Mouse (Mus musculus) neural tube, embryonic 12.5 days (tissue): ENCODE data around the gene Cyp1b1. TPM values are rescaled to one million over a fixed set of nuclear protein-coding genes. Genes with fewer than 3 reads are reported as not detected.

Experiments
- ATAC-seq: fragments of 200-750 bp; cut with Nextera tagmentation; 2 replicates; pipeline ENCODE4 v1.8.0; 2017; ENCODE audit warnings: low read depth, mild to moderate bottlenecking, moderate TSS enrichment, moderate library complexity; ENCODE audit not compliant: low FRiP score
- H3K27ac ChIP-seq: fragments of 300-500 bp; sonication (generic); 2 replicates; pipeline ENCODE4 v1.5.1; 2016
- H3K27me3 ChIP-seq: fragments of 300-500 bp; sonication (generic); replicated peaks from 2 replicates; pipeline ENCODE4 v1.6.1; 2016; ENCODE audit warnings: mild to moderate bottlenecking
- H3K36me3 ChIP-seq: fragments of 300-500 bp; sonication (generic); 2 replicates; pipeline ENCODE4 v1.6.1; 2016; ENCODE audit warnings: mild to moderate bottlenecking
- H3K4me1 ChIP-seq: fragments of 300-500 bp; sonication (generic); 2 replicates; pipeline ENCODE4 v1.6.1; 2016
- H3K4me2 ChIP-seq: fragments of 300-500 bp; sonication (generic); replicated peaks from 2 replicates; pipeline ENCODE4 v1.6.1; 2016; ENCODE audit warnings: mild to moderate bottlenecking
- H3K4me3 ChIP-seq: fragments of 300-500 bp; sonication (generic); 2 replicates; pipeline ENCODE4 v1.5.1; 2016
- H3K9ac ChIP-seq: fragments of 300-500 bp; sonication (generic); 2 replicates; pipeline ENCODE4 v1.6.1; 2016; ENCODE audit warnings: mild to moderate bottlenecking
- H3K9me3 ChIP-seq: fragments of 300-500 bp; sonication (generic); 2 replicates; pipeline ENCODE4 v1.6.1; 2016; ENCODE audit warnings: mild to moderate bottlenecking
- WGBS: fragments of 180-500 bp; shearing (Covaris S2); methylation state at CpG from one replicate; pipeline ENCODE4 v1.1.7; 2016; 5-methylcytosine and 5-hydroxymethylcytosine counted together
- polyA plus RNA-seq: library from polyadenylated mRNA; unstranded; fragments of >200 nt; fragmentation: Nextera tagmentation; extraction: Ambion mirVana; gene quantifications from 2 replicates; pipeline ENCODE4 v1.2.1, GENCODE M21; 2016

Gene Cyp1b1
- polyA plus RNA-seq, 1 experiment from 2014 or later, result 10.0 TPM

DNA sequence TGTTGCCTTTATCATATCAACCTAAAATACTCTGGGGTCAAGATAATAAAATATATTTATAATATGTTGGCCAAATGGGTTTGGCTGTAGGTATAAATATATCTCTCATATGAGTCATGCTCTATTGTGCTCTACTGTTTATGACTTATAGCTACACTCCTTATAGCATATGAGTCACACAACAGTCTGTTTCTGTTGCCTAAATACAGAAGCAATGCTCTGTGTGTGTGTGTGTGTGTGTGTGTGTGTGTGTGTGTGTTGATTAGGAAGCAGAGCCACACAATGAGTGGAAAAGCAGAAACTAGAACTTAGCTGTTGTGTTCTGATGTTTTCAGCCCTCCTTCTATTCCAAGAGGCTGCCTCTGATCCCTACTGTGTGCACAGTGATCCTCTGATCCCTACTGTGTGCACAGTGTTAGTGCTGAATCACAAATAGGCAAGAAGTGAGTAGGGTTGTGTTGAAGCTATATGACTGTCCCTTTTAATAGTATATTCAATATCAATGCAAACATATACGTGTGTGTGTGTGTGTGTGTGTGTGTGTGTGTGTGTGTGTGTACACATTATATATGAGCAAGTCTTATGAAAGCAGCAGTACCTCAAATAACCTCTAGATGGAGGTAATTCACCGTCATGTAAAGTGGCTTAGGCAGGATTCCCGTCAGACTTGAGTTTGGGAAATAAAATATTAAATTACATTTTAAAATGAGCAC is 51.3 kb downstream of the Cyp1b1 start:
- ATAC-seq, result no peak

DNA sequence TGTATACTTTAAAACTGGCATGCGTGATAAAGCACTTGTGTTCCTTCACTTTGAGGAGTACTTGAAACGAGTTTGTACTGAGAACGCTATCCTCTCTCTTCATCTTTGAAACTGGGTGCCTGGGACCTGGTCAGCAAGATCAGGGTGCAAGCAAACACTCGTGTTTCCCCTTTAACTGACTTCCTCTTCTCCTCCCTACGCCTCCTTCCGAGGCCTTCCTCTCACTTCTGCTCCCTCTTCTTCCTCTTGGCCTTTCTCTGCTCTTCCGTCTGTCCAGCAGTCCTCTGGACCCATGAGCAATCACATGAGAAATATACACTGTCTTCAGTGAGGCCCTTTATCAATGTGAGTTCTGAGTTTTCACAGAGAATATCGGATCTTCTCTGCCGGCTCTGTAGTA is 53.0 kb downstream of the Cyp1b1 start:
- H3K36me3 ChIP-seq, result no peaks in the 10 kb centered on the region
- 84% methylated on average over 9 of the region's 9 CpGs for WGBS

More for the DNA sequence above, 51.3 kb downstream of the Cyp1b1 start:
- Histone ChIP-seq H3K4me1 (no peaks in the 10 kb centered on the region), H3K4me3 (no peak overlapping the region), H3K27ac (no peak overlapping the region), H3K27me3 (no peaks in the 10 kb centered on the region), H3K9me3 (no peaks in the 10 kb centered on the region), H3K9ac (no peak overlapping the region), H3K4me2 (no peak overlapping the region), H3K36me3 (no peaks in the 10 kb centered on the region)
- 26% methylated on average over 3 of the region's 3 CpGs for WGBS

DNA sequence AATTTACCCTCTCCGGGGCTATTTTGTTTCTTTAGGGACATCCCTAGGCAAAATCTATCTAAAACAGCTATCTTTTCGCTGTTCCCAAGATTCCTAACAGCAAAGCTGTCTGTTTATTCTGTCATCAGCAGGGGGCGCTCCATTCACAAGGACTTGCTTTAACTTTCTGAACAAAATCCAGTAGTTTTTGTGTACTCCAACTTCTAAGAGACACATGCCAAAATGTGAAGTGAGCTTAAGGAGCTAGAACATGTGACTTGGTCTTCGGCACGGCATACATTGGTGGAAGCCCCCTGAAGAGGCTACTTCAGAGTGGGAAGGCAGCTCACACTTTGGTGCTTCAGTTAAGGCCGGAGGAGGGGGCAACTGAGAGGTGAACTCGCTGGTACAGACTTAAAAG is 53.5 kb downstream of the Cyp1b1 start:
- H3K36me3 ChIP-seq, result no peaks in the 10 kb centered on the region
- no peaks in the 10 kb centered on the region for H3K9me3 ChIP-seq
- no peak overlapping the region for H3K4me3 ChIP-seq
- H3K9ac ChIP-seq, result no peak overlapping the region
- H3K27me3 ChIP-seq, result no peaks in the 10 kb centered on the region
- no peak overlapping the region for H3K27ac ChIP-seq
- no peak for ATAC-seq
- H3K4me1 ChIP-seq, result no peaks in the 10 kb centered on the region
- WGBS, result 48% methylated on average over 7 of the region's 7 CpGs
- H3K4me2 ChIP-seq, result no peak overlapping the region

More for the DNA sequence above, 53.0 kb downstream of the Cyp1b1 start:
- Histone ChIP-seq H3K27ac (no peak overlapping the region), H3K4me1 (no peaks in the 10 kb centered on the region), H3K4me2 (no peak overlapping the region), H3K9ac (no peak overlapping the region), H3K27me3 (no peaks in the 10 kb centered on the region), H3K9me3 (no peaks in the 10 kb centered on the region), H3K4me3 (no peak overlapping the region)
- ATAC-seq, result no peak

DNA sequence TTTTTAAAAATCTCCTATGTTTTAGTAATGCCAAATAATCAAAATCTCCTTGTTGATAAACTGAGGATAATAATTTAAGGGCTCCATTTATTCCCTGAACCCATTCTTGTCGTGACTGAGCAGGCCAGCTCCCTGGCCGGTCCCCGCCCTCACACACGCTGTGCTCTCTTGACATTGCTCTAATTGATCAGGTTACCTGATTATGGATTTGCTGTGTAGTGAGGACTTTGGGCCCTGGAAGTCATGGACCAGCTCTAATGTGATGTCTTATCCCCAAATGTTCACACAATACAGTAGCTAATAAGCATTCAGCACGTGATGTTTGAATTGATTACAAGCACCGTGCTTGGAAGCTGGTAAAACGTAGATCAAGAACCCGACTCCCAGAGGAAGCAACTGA is 56.0 kb downstream of the Cyp1b1 start:
- no peak overlapping the region for H3K4me2 ChIP-seq
- no peaks in the 10 kb centered on the region for H3K4me1 ChIP-seq
- H3K9ac ChIP-seq, result no peak overlapping the region
- no peak overlapping the region for H3K4me3 ChIP-seq
- H3K36me3 ChIP-seq, result no peaks in the 10 kb centered on the region
- no peaks in the 10 kb centered on the region for H3K9me3 ChIP-seq
- WGBS, result 63% methylated on average over 8 of the region's 8 CpGs
- ATAC-seq, result no peak
- H3K27me3 ChIP-seq, result no peaks in the 10 kb centered on the region
- H3K27ac ChIP-seq, result no peak overlapping the region

DNA sequence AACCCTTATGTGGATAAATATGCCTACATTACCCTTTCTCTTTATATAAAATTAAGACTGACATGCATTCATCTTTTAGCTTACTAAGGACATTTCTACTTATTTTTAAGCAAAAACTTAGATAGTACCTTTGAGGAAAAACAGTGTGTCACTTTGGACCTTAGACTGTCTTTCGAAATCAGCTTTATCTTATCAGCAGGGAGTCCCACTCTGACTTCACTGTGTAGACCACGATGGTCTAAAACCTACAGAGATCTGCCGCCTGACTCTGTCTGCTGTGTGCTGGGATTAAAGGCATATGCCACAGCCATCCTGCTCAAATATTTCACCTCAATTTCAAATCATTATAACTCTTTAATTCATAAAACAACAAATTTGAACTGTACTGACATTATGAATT is 56.4 kb downstream of the Cyp1b1 start:
- 85% methylated on average over 3 of the region's 3 CpGs for WGBS
- Histone ChIP-seq H3K36me3 (no peaks in the 10 kb centered on the region), H3K4me3 (no peak overlapping the region), H3K9ac (no peak overlapping the region), H3K4me1 (no peaks in the 10 kb centered on the region), H3K27me3 (no peaks in the 10 kb centered on the region), H3K9me3 (no peaks in the 10 kb centered on the region), H3K27ac (no peak overlapping the region), H3K4me2 (no peak overlapping the region)
- ATAC-seq, result no peak

DNA sequence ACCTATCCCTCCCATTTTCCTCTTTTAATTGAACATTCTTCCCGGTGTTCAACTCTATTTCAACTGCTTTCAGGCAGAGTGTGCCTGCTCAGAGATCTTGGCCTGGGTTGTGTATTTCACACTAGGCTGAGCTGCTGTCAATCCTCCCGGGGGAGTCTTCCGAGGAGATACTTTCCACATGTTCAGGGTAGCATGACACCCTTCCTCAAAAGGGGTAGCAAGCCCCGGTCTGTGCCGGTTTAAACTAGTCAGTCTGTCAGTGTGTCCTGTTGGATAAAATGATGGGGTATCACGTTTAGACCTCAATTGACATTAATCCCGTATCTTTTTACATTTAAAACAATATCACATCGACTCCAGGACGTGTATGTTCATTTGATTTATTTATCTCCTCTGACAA is 57.1 kb downstream of the Cyp1b1 start:
- no peak overlapping the region for H3K4me3 ChIP-seq
- H3K27ac ChIP-seq, result no peak overlapping the region
- H3K9me3 ChIP-seq, result no peaks in the 10 kb centered on the region
- H3K36me3 ChIP-seq, result no peaks in the 10 kb centered on the region
- H3K4me1 ChIP-seq, result no peaks in the 10 kb centered on the region
- no peak overlapping the region for H3K9ac ChIP-seq
- 74% methylated on average over 9 of the region's 9 CpGs for WGBS
- H3K4me2 ChIP-seq, result no peak overlapping the region
- H3K27me3 ChIP-seq, result no peaks in the 10 kb centered on the region
- no peak for ATAC-seq

DNA sequence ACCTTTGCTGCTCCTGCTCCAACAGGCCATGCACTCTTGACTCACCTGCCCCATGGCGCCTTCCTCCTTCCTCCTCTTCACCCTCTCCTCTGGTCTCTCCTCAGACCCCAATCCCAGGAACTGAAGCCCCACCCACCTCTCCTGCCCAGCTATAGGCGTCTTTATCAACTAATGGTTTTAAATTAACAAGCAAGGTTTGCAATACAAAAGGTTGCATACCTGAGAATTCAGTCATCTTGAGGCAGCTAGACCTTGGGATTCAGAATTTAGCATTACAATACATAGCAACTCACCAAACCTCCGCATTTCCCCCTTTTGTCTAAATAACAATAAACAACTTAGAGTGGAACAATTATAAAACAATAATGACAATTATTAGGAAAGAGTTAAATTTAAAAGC is 60.7 kb downstream of the Cyp1b1 start:
- H3K36me3 ChIP-seq, result no peaks in the 10 kb centered on the region
- WGBS, result 57% methylated on average over 3 of the region's 3 CpGs
- no peak overlapping the region for H3K4me2 ChIP-seq
- no peaks in the 10 kb centered on the region for H3K27me3 ChIP-seq
- H3K27ac ChIP-seq, result no peak overlapping the region
- no peaks in the 10 kb centered on the region for H3K4me1 ChIP-seq
- no peak overlapping the region for H3K9ac ChIP-seq
- H3K4me3 ChIP-seq, result no peak overlapping the region
- no peaks in the 10 kb centered on the region for H3K9me3 ChIP-seq
- no peak for ATAC-seq

DNA sequence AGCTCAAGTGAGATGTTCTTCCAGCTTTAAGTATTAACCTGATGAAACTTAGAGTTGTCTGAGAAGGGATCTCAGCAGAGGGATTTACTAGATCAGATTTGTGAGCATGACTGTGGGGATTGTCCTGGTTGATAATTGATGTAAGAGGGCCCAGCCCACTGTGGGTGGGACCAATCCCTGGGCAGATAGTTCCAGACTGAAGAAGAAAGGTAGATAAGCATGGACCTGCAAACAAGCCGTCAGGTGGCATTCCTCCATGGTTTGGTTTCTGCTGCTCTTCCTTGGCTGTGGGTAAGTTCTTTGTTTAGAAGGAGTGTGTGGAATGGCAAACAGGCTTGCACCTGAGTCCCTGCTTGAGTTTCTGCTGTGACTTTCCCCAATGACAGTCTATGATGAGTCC is 61.7 kb downstream of the Cyp1b1 start:
- WGBS, result 90% methylated on average over 1 of the region's 1 CpGs
- no peak overlapping the region for H3K4me3 ChIP-seq
- H3K9me3 ChIP-seq, result no peaks in the 10 kb centered on the region
- no peaks in the 10 kb centered on the region for H3K36me3 ChIP-seq
- H3K9ac ChIP-seq, result no peak overlapping the region
- H3K27ac ChIP-seq, result no peak overlapping the region
- no peak overlapping the region for H3K4me2 ChIP-seq
- ATAC-seq, result no peak
- no peaks in the 10 kb centered on the region for H3K27me3 ChIP-seq
- H3K4me1 ChIP-seq, result no peaks in the 10 kb centered on the region

Other genes with a start within 250 kb of the Cyp1b1 start
- 6.3 and 6.9 TPM in 2 replicates for gene Rmdn2, start 103.2 kb downstream of the Cyp1b1 start, polyA plus RNA-seq
- 37.0 and 39.2 TPM in 2 replicates for gene Atl2, start 181.1 kb upstream of the Cyp1b1 start, polyA plus RNA-seq